Mouse (Mus musculus) thymus, adult 2 months (tissue): Measurements from ENCODE around the gene Gm37240. TPM values are rescaled to one million over a fixed set of nuclear protein-coding genes. Genes with fewer than 3 reads are reported as not detected.

Experiments
- DNase-seq: peaks from one replicate; pipeline ENCODE4 v3.0.0; 2021
- H3K27ac ChIP-seq: fragments of 200-500 bp; 2 replicates; pipeline ENCODE4 v1.5.1; 2012; ENCODE audit warnings: low read length, control low read depth; ENCODE audit not compliant: control insufficient read depth, insufficient read depth
- H3K27me3 ChIP-seq: fragments of 200-500 bp; 2 replicates; pipeline ENCODE4 v1.6.1; 2012; ENCODE audit warnings: mild to moderate bottlenecking, low read length, moderate library complexity, mixed read lengths; ENCODE audit not compliant: control insufficient read depth, insufficient read depth
- H3K36me3 ChIP-seq: fragments of 200-500 bp; 2 replicates; pipeline ENCODE4 v1.6.1; 2012; ENCODE audit warnings: mild to moderate bottlenecking, low read length, moderate library complexity; ENCODE audit not compliant: control insufficient read depth, insufficient read depth
- H3K4me1 ChIP-seq: fragments of 200-500 bp; replicated peaks from 2 replicates; pipeline ENCODE4 v1.6.1; 2012; ENCODE audit warnings: low read length; ENCODE audit not compliant: control insufficient read depth, insufficient read depth
- H3K4me3 ChIP-seq: fragments of 200-500 bp; 2 replicates; pipeline ENCODE4 v1.5.1; 2012; ENCODE audit warnings: mild to moderate bottlenecking, low read length, control low read depth, moderate library complexity; ENCODE audit not compliant: control insufficient read depth, insufficient read depth
- CTCF ChIP-seq: fragments of 200-500 bp; IDR thresholded peaks from 2 replicates; pipeline ENCODE4 v1.5.1; 2012; ENCODE audit warnings: mild to moderate bottlenecking, control low read depth, low read length, moderate library complexity, borderline replicate concordance; ENCODE audit not compliant: control insufficient read depth, poor library complexity, insufficient read depth; ENCODE audit errors: extremely low read depth
- POLR2A ChIP-seq: fragments of 200-500 bp; IDR thresholded peaks from 2 replicates; pipeline ENCODE4 v1.6.1; 2012; ENCODE audit warnings: mild to moderate bottlenecking, low read length, control low read depth, moderate library complexity; ENCODE audit not compliant: control insufficient read depth, poor library complexity, insufficient read depth; ENCODE audit errors: extremely low read depth
- WGBS: fragments of 180-500 bp; shearing (Covaris S2); methylation state at CpG from one replicate; pipeline ENCODE4 v1.1.7; 2018; 5-methylcytosine and 5-hydroxymethylcytosine counted together
- polyA plus RNA-seq: library from polyadenylated mRNA; depleted of rRNA; stranded (reverse); fragments of >200 nt; gene quantifications from 2 replicates; pipeline ENCODE4 v1.2.3, GENCODE M21; 2012

Gene Gm37240
- polyA plus RNA-seq, 1 experiment, result 7.0 TPM

DNA sequence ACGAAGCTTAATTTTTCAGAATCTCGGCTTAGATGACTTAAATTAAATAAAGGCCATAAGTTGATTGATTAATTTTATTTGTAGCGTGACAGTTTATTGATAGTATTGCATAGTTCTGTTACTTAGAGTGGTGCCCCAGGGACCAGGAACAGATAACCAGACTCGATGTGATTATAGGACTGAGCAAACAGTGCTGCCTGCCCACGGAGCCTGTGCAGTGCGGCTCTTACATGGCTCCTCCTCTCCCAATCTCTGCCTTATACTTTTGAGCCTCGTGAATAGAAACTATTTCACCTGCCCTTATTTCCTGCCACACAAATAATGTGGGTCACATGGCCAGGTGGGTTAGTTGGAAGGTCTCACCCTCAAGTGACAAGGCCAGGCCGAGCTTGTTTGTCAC is 989.4 kb downstream of the Gm37240 start:
- 89% methylated on average over 8 of the region's 8 CpGs for WGBS
- TF ChIP-seq CTCF (no peak), POLR2A (no peak)
- no peaks in the 10 kb centered on the region for H3K36me3 ChIP-seq
- H3K27me3 ChIP-seq, result no peaks in the 10 kb centered on the region
- no peaks in the 10 kb centered on the region for H3K4me1 ChIP-seq
- H3K27ac ChIP-seq, result no peak overlapping the region
- no peak for DNase-seq
- H3K4me3 ChIP-seq, result no peak overlapping the region

DNA sequence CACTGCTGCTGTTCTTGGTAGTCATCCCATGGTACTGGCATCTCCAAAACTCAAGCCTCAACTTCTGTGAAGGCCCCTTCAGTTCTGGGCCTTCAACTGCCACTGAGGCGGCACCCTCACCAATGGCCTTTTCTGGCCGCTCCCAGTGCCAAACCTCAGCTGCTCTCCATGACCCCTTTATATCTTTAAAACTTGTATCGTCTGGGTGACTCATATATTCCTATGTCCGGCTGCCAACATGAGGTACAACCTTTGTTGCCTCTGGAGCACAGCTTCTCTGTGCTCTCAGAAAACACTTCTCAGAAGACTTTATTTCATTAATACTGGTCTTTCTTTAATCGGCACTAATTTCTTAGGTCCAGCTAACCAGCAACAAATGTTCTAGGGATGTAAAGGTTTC is 996.3 kb downstream of the Gm37240 start:
- TF ChIP-seq POLR2A (no peak), CTCF (no peak)
- WGBS, result 98% methylated on average over 5 of the region's 5 CpGs
- Histone ChIP-seq H3K27ac (no peak overlapping the region), H3K36me3 (no peaks in the 10 kb centered on the region), H3K27me3 (no peaks in the 10 kb centered on the region), H3K4me3 (no peak overlapping the region), H3K4me1 (no peaks in the 10 kb centered on the region)
- no peak for DNase-seq

DNA sequence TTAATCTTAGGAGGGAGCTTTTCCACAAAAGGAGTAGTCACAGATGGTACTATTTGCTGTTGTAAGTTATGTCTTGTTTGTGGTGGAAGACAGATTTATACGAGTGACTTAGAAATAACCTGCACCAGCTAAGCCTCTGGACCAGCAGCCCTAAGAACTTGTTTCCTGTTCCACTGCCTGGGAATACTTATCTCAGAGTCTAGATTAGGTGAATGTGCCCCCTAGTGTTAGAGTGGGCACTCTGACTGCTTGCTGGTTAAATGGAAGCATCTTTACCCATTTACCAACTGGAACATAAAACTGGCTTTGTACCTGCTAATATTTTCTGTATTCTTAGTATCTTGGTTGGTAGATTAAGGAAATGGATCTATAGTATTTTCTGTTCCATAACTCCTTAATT is 997.7 kb downstream of the Gm37240 start:
- H3K4me1 ChIP-seq, result no peaks in the 10 kb centered on the region
- DNase-seq, result peak; percentile 16
- TF ChIP-seq CTCF (no peak), POLR2A (no peak)
- H3K36me3 ChIP-seq, result no peaks in the 10 kb centered on the region
- 68% methylated on average over 1 of the region's 1 CpGs for whole genome bisulfite sequencing
- no peak overlapping the region for H3K27ac ChIP-seq
- H3K27me3 ChIP-seq, result no peaks in the 10 kb centered on the region
- no peak overlapping the region for H3K4me3 ChIP-seq

DNA sequence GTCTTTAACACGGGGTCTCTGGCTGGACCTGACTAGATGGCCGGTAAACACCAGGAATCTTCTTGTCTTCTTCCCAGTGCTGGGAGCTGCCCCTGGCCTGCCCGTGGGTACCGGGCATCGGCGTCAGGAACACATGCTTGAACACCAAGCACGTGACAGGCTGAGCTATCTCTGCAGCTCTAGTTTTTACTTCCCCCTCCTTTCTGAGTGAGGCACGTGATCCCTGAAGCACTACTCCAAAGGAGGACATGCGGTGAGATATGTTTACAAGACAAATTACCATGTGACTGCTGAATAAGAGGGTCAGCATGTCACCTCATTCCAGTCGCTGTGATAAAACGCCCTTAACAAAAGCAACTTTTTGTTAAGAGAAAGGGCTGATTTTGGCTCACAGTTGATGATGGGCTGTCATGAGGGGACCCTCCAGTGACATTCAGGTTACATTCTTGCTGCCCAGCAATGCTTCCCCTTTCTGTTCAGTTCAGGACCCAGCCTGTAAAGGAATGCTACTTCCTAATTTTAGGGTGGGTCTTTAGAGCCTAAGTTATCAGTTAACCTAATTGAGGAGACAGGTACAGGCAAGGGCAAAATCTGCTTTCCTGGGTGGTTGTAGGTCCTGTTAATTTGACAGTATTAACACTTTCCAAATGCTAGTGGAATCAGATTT is 1003.4 kb downstream of the Gm37240 start:
- H3K27me3 ChIP-seq, result no peaks in the 10 kb centered on the region
- H3K4me1 ChIP-seq, result peaks cover 6% of the 10 kb centered on the region; the same call in 1 of the 2 replicates
- 28% methylated on average over 11 of the region's 11 CpGs for WGBS
- no peaks in the 10 kb centered on the region for H3K36me3 ChIP-seq
- no peak overlapping the region for H3K4me3 ChIP-seq
- no peak for TF ChIP-seq CTCF
- no peak for TF ChIP-seq POLR2A
- DNase-seq, result peak; percentile 34
- H3K27ac ChIP-seq, result no peak overlapping the region

DNA sequence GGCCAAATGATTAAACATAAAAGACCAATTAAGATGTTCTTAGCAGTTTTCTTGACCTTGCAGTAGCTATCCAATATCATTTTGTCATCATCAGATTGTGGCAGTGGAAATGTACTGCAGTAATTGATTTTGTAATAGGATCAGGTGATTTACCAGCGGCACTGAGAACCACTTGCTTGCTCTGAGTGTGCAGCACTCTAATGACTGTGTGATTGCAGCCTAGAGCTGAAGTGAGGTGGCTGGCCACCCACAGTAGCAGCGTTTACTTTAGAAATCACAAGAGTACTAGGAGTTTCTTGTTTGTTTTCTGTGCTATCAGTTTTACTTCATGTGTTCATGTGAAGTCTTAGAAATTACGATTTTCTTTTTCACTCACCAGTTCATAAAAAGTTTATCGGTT is 1011.1 kb downstream of the Gm37240 start:
- no peak for TF ChIP-seq CTCF
- Histone ChIP-seq H3K27me3 (no peaks in the 10 kb centered on the region), H3K4me3 (no peak overlapping the region), H3K4me1 (no peaks in the 10 kb centered on the region), H3K27ac (no peak overlapping the region), H3K36me3 (no peaks in the 10 kb centered on the region)
- 96% methylated on average over 4 of the region's 4 CpGs for WGBS
- DNase-seq, result no peak

DNA sequence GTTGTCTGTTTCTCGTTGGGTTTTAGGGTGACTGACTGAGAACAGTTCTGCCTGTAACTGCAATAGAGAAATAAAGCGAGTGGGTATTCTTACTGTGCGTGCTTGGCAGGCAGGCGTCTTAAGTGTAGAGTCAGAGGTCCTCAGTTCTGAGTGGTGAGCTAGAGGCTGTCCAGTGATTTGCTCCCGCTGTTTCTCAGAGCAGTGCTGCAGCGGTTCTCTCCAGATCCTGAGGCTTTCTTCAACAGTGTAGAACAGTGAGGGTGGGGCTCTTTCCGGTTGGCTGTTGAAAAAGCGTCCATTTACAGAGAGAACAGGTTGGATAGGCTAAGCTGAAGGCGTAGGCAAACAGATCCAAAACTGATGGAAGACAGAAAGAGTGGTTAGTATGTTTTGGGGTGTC is 1012.0 kb downstream of the Gm37240 start:
- TF ChIP-seq CTCF (no peak), POLR2A (no peak)
- no peaks in the 10 kb centered on the region for H3K4me1 ChIP-seq
- DNase-seq, result no peak
- H3K36me3 ChIP-seq, result no peaks in the 10 kb centered on the region
- no peak overlapping the region for H3K27ac ChIP-seq
- H3K4me3 ChIP-seq, result no peak overlapping the region
- 98% methylated on average over 9 of the region's 9 CpGs for WGBS
- H3K27me3 ChIP-seq, result no peaks in the 10 kb centered on the region

DNA sequence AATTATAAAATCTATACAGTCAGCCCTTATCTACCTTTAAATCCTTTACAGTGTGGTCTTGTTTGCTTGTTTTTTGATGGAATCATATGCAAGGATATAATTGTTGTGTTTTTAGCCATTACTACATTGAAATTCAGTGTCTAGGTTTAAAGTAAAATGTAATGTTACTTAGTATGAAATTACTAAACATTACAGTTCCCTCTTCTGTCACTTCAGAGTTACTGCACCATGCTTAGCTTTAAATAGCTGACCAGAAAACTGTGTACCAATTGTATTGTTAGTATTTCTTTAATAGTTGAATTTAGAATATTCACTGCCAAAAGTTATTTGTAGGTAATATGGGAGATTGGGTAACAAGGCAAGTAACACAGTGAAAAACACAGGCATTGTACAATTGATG is 1017.2 kb downstream of the Gm37240 start:
- Histone ChIP-seq H3K27ac (no peak overlapping the region), H3K27me3 (no peaks in the 10 kb centered on the region), H3K36me3 (no peaks in the 10 kb centered on the region; the same call in 1 of the 2 replicates), H3K4me1 (no peaks in the 10 kb centered on the region), H3K4me3 (no peak overlapping the region)
- TF ChIP-seq POLR2A, result no peak
- no peak for TF ChIP-seq CTCF
- DNase-seq, result no peak
